In the genomic region with DNA sequence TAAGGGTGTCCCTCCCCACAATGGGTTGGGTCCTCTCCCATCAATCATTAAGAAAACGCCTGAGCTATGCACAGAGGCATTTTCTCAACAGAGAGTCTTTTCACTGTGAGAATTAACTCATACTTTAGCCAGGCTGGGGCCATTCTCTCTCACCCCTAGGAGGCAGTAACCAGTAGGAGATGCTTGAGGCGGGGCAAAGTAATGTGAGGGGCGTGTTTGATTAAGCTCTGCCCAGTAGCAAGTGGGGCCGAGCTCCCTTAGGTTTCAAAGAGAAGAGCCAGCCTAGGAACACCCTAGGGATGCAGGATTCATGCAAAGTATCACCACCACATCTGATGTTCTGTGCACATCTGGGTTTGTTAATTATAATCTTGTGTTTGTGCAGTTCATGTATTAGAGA, we compare ENCODE assay signal across 28 mouse cellular contexts. TPM values are rescaled to one million over a fixed set of nuclear protein-coding genes. Genes with fewer than 3 reads are reported as not detected.
A peak's percentile ranks its signal among the peaks of the same experiment; 100 is the strongest.
DNase-seq lines count a peak whose midpoint lies in the region; ATAC-seq and TF ChIP-seq lines count a peak whose summit lies in the region.
"Had no signal": no experiment of that assay in that cellular context is flagged by ENCODE, and none has a peak within 500 bp of the region (broad histone marks: within the 10 kb centered on the region; RNA-seq: fewer than 3 reads in every experiment).

No protein-coding gene starts in this region.

- H3K9me3 ChIP-seq in liver, embryonic 12.5 days (replicated peaks) = no peaks in the 10 kb centered on the region
- no peaks in the 10 kb centered on the region for H3K9me3 ChIP-seq in stomach, postnatal 0 days (ENCODE audit: control insufficient read depth, low read length)
- H3K9me3 ChIP-seq: forebrain, embryonic 10.5 days; forebrain, embryonic 13.5 days; G1E; heart, embryonic 10.5 days; heart, embryonic 13.5 days had no signal

- TF ChIP-seq EP300 in stomach, postnatal 0 days (optimal IDR thresholded peaks at IDR 0.05) = no peak

- no peak overlapping the region for H3K4me3 ChIP-seq in liver, embryonic 12.5 days
- no peak overlapping the region for H3K4me3 ChIP-seq in stomach, postnatal 0 days (ENCODE audit: low read depth, low read length)
- no peak overlapping the region for H3K4me3 ChIP-seq in thymus, adult 2 months (ENCODE audit: control insufficient read depth, insufficient read depth, low read length)
- H3K4me3 ChIP-seq: forebrain, embryonic 10.5 days; forebrain, embryonic 13.5 days; gastrocnemius, adult 2 months; heart, embryonic 10.5 days; heart, embryonic 13.5 days had no signal

- no peak overlapping the region for H3K9ac ChIP-seq in liver, embryonic 12.5 days
- H3K9ac ChIP-seq in stomach, postnatal 0 days (ENCODE audit: low read length) = no peak overlapping the region
- H3K9ac ChIP-seq: forebrain, embryonic 13.5 days; forebrain, postnatal 0 days; heart, embryonic 13.5 days; hindbrain, embryonic 14.5 days had no signal

- no peak overlapping the region for H3K27ac ChIP-seq in liver, embryonic 12.5 days
- no peak overlapping the region for H3K27ac ChIP-seq in stomach, postnatal 0 days (replicated peaks)
- no peak overlapping the region for H3K27ac ChIP-seq in thymus, adult 2 months (ENCODE audit: control insufficient read depth, insufficient read depth, low read length)
- H3K27ac ChIP-seq: forebrain, embryonic 10.5 days; forebrain, embryonic 13.5 days; gastrocnemius, adult 2 months; heart, embryonic 10.5 days; heart, embryonic 13.5 days; hindbrain, embryonic 14.5 days; hindbrain, postnatal 0 days had no signal

- no peaks in the 10 kb centered on the region for H3K27me3 ChIP-seq in liver, embryonic 12.5 days (replicated peaks)
- H3K27me3 ChIP-seq in stomach, postnatal 0 days (ENCODE audit: control insufficient read depth, insufficient read depth, low read length) = no peaks in the 10 kb centered on the region
- H3K27me3 ChIP-seq in thymus, adult 2 months (ENCODE audit: control insufficient read depth, insufficient read depth, low read length) = no peaks in the 10 kb centered on the region
- H3K27me3 ChIP-seq: forebrain, embryonic 13.5 days; heart, embryonic 13.5 days; Patski had no signal

- no peak for DNase-seq in liver
- peak; percentile 28 for DNase-seq in R1 (ENCODE audit: low read depth, low spot score)
- no peak for DNase-seq in stomach, postnatal 0 days (ENCODE audit: low spot score)
- DNase-seq in thymus, adult 2 months = no peak
- no peak for DNase-seq in layer of hippocampus, postnatal 36 days
- DNase-seq: adrenal gland, adult 8-10 months; adrenal gland, postnatal 25 days; cerebellum, adult 11-12 months; cerebellum, adult 8-10 months; cerebellum, postnatal 14 days; forebrain, postnatal 0 days; gastrocnemius, adult 2 months; gastrocnemius, postnatal 14 days; heart, adult 18-20 months; heart, postnatal 14 days; heart, postnatal 4 days had no signal

- H3K36me3 ChIP-seq in liver, embryonic 12.5 days = no peaks in the 10 kb centered on the region
- no peaks in the 10 kb centered on the region for H3K36me3 ChIP-seq in stomach, postnatal 0 days (ENCODE audit: control insufficient read depth, insufficient read depth, low read length)
- no peaks in the 10 kb centered on the region for H3K36me3 ChIP-seq in thymus, adult 2 months (ENCODE audit: control insufficient read depth, insufficient read depth, low read length)
- H3K36me3 ChIP-seq: G1E had no signal

- no peak for TF ChIP-seq POLR2A in thymus, adult 2 months (IDR thresholded peaks at IDR 0.05; ENCODE audit: control insufficient read depth, extremely low read depth, insufficient read depth, low read length, poor library complexity)

- TF ChIP-seq CTCF in stomach, postnatal 0 days (IDR thresholded peaks at IDR 0.05; ENCODE audit: low read depth) = peak; percentile 19; the same call in 1 of the 2 replicates
- no peak for TF ChIP-seq CTCF in thymus, adult 2 months (IDR thresholded peaks at IDR 0.05; ENCODE audit: borderline replicate concordance, control insufficient read depth, extremely low read depth, insufficient read depth, low read length, poor library complexity)

- 0 out of 2 replicates have a peak, but pooled peaks have one; percentile 13 for ATAC-seq in liver, embryonic 12.5 days
- ATAC-seq in stomach, postnatal 0 days (ENCODE audit: low FRiP score, low TSS enrichment) = no peak
- ATAC-seq: activated CD4-positive, CD25-positive, alpha-beta regulatory T cell, adult 4 months; CD4-positive, CD25-positive, alpha-beta regulatory T cell, adult 4 months; forebrain, embryonic 13.5 days; forebrain, postnatal 0 days; hindbrain, postnatal 0 days; inflammation-experienced regulatory T-cells, adult 6 months; Patski had no signal

- no peak overlapping the region for H3K4me2 ChIP-seq in liver, embryonic 12.5 days
- H3K4me2 ChIP-seq in stomach, postnatal 0 days (replicated peaks; ENCODE audit: low read depth) = no peak overlapping the region
- H3K4me2 ChIP-seq: forebrain, embryonic 13.5 days; heart, embryonic 13.5 days; hindbrain, embryonic 14.5 days had no signal

- H3K4me1 ChIP-seq in liver, embryonic 12.5 days = no peaks in the 10 kb centered on the region
- no peaks in the 10 kb centered on the region for H3K4me1 ChIP-seq in stomach, postnatal 0 days (replicated peaks; ENCODE audit: control insufficient read depth, insufficient read depth)
- H3K4me1 ChIP-seq in thymus, adult 2 months (replicated peaks; ENCODE audit: control insufficient read depth, insufficient read depth, low read length) = no peaks in the 10 kb centered on the region
- H3K4me1 ChIP-seq: forebrain, embryonic 10.5 days; forebrain, embryonic 13.5 days; heart, embryonic 10.5 days; heart, embryonic 13.5 days had no signal

- 52% methylated on average over 4 of the region's 4 CpGs for WGBS in liver, embryonic 12.5 days (ENCODE audit: insufficient replicate concordance)
- 65% methylated on average over 4 of the region's 4 CpGs for WGBS in stomach, postnatal 0 days
- 84% methylated on average over 4 of the region's 4 CpGs for WGBS in thymus, adult 2 months

RNA-seq across cellular contexts. Expression of gene Mthfd2l, which starts 34.5 kb away (rescaled TPM):
- 11.4 and 13.9 TPM in 2 replicates for polyA plus RNA-seq in liver, embryonic 12.5 days (2016; fragmentation: Nextera tagmentation; extraction: Ambion mirVana)
- 44.2 and 45.5 TPM in 2 replicates for polyA plus RNA-seq in stomach, postnatal 0 days (2015; fragmentation: Nextera tagmentation; extraction: Ambion mirVana)
- polyA plus RNA-seq in thymus, adult 2 months (2012; rRNA removed) = 23.5 and 32.5 TPM in 2 replicates
- 10 to 100 TPM; 18.8 to 21.8 TPM for total RNA-seq in layer of hippocampus, postnatal 36 days (2021)
